Comparison of ENCODE assay signal across 24 mouse cellular contexts in the genomic region with DNA sequence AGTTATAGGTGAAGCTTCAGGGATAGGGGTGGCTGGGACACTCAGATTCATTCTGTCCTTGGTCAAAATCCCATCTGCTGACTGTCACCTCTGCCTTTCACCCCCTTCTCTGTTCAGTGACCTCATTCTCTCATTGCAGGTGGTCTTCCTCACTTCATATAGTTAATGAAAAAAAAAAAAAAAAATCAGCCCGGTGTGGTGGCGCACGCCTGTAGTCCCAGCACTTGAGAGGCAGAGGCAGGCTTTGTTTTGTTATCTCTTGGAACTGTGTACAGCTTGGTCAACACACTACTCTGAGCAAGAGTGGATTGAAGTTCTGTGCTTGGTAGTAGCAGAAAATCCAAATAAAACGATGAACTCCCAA. TPM values are rescaled to one million over a fixed set of nuclear protein-coding genes. Genes with fewer than 3 reads are reported as not detected.
"Had no signal": no experiment of that assay in that cellular context is flagged by ENCODE, and none has a peak within 500 bp of the region (broad histone marks: within the 10 kb centered on the region; RNA-seq: fewer than 3 reads in every experiment).

No protein-coding gene starts in this region.

- H3K9ac ChIP-seq: heart, embryonic 12.5 days; hindbrain, embryonic 13.5 days; hindbrain, embryonic 15.5 days; kidney, embryonic 15.5 days; limb, embryonic 12.5 days; liver, embryonic 13.5 days; liver, embryonic 15.5 days had no signal

- H3K36me3 ChIP-seq: heart, embryonic 10.5 days; heart, embryonic 12.5 days; hindbrain, embryonic 13.5 days; hindbrain, embryonic 15.5 days; limb, embryonic 10.5 days; limb, embryonic 12.5 days; liver, embryonic 13.5 days; liver, embryonic 15.5 days had no signal

- H3K27me3 ChIP-seq: heart, embryonic 12.5 days; hindbrain, embryonic 13.5 days; hindbrain, embryonic 15.5 days; kidney, embryonic 15.5 days; limb, embryonic 12.5 days; liver, embryonic 13.5 days; liver, embryonic 15.5 days had no signal

- H3K4me3 ChIP-seq: gastrocnemius, adult 2 months; heart, embryonic 10.5 days; heart, embryonic 12.5 days; hindbrain, embryonic 13.5 days; hindbrain, embryonic 15.5 days; kidney, embryonic 15.5 days; left cerebral cortex, adult 2 months; limb, embryonic 10.5 days; limb, embryonic 12.5 days; liver, embryonic 13.5 days; liver, embryonic 15.5 days had no signal

- DNase-seq: gastrocnemius, adult 2 months; gastrocnemius, postnatal 10 days; gastrocnemius, postnatal 25 days; heart, postnatal 10 days; heart, postnatal 4 days; kidney, adult 11 months; kidney, adult 2 months; kidney, adult 9 months; kidney, postnatal 14 days; kidney, postnatal 36 days; liver; liver, embryonic 13.5 days had no signal

- H3K27ac ChIP-seq: gastrocnemius, adult 2 months; heart, embryonic 10.5 days; hindbrain, embryonic 13.5 days; hindbrain, embryonic 15.5 days; hindbrain, postnatal 0 days; kidney, embryonic 15.5 days; kidney, postnatal 0 days; left cerebral cortex, adult 2 months; limb, embryonic 10.5 days; limb, embryonic 12.5 days; liver, embryonic 13.5 days; liver, embryonic 15.5 days had no signal

- H3K9me3 ChIP-seq: heart, embryonic 10.5 days; heart, embryonic 12.5 days; hindbrain, embryonic 13.5 days; hindbrain, embryonic 15.5 days; kidney, embryonic 15.5 days; limb, embryonic 10.5 days; limb, embryonic 12.5 days; liver, embryonic 13.5 days; liver, embryonic 15.5 days had no signal

- H3K4me1 ChIP-seq: hindbrain, embryonic 15.5 days; kidney, embryonic 15.5 days; limb, embryonic 10.5 days; limb, embryonic 12.5 days; liver, embryonic 15.5 days had no signal

RNA-seq across cellular contexts. Expression of a gene that starts 44.5 kb away (rescaled TPM):
- total RNA-seq: granulocyte monocyte progenitor cell, adult 5-6 weeks had no signal
